Mouse (Mus musculus) hindbrain, postnatal 0 days (tissue): ENCODE data around the gene Frs2. TPM values are rescaled to one million over a fixed set of nuclear protein-coding genes. Genes with fewer than 3 reads are reported as not detected.
"Not testable (repeated sequence)": the region's sequence is repeated elsewhere in the genome, so short reads cannot be mapped to it uniquely, and the experiment has no call there.

Source experiments
- ATAC-seq: fragments of 200-750 bp; cut with Nextera tagmentation; 2 replicates; pipeline ENCODE4 v1.8.0; 2017; ENCODE audit warnings: mild to moderate bottlenecking, moderate TSS enrichment, moderate library complexity
- DNase-seq: peaks from one replicate; pipeline ENCODE4 v3.0.0-alpha.2; 2015; ENCODE audit warnings: low spot score
- H3K27ac ChIP-seq: fragments of 300-500 bp; sonication (generic); 2 replicates; pipeline ENCODE4 v1.5.1; 2014; ENCODE audit warnings: mild to moderate bottlenecking
- H3K27me3 ChIP-seq: fragments of 300-500 bp; sonication (generic); 2 replicates; pipeline ENCODE4 v1.6.1; 2014; ENCODE audit warnings: low read length, mixed read lengths; ENCODE audit not compliant: insufficient read depth
- H3K36me3 ChIP-seq: fragments of 300-500 bp; sonication (generic); 2 replicates; pipeline ENCODE4 v1.6.1; 2014; ENCODE audit warnings: low read length, mixed read lengths; ENCODE audit not compliant: insufficient read depth
- H3K4me1 ChIP-seq: fragments of 300-500 bp; sonication (generic); 2 replicates; pipeline ENCODE4 v1.6.1; 2014; ENCODE audit warnings: antibody characterized with exemption, low read length, mixed read lengths; ENCODE audit not compliant: insufficient read depth
- H3K4me2 ChIP-seq: fragments of 300-500 bp; sonication (generic); 2 replicates; pipeline ENCODE4 v1.6.1; 2014; ENCODE audit warnings: low read depth, mild to moderate bottlenecking, low read length, moderate library complexity, mixed read lengths
- H3K4me3 ChIP-seq: fragments of 300-500 bp; sonication (generic); 2 replicates; pipeline ENCODE4 v1.5.1; 2014; ENCODE audit warnings: low read length
- H3K9ac ChIP-seq: fragments of 300-500 bp; sonication (generic); replicated peaks from 2 replicates; pipeline ENCODE4 v1.6.1; 2014; ENCODE audit warnings: mild to moderate bottlenecking, low read length, moderate library complexity, mixed read lengths
- H3K9me3 ChIP-seq: fragments of 300-500 bp; sonication (generic); 2 replicates; pipeline ENCODE4 v1.6.1; 2016; ENCODE audit warnings: low read length, mixed read lengths
- CTCF ChIP-seq: IDR thresholded peaks from 2 replicates; pipeline ENCODE4 v1.5.1; 2016; ENCODE audit warnings: antibody characterized with exemption, control low read depth, low read depth
- WGBS: fragments of 180-500 bp; shearing (Covaris S2); extraction: QIAGEN DNeasy Blood & Tissue Kit; methylation state at CpG from one replicate; pipeline ENCODE4 v1.1.7; 2014; 5-methylcytosine and 5-hydroxymethylcytosine counted together
- polyA plus RNA-seq: library from polyadenylated mRNA; unstranded; fragments of >200 nt; fragmentation: Nextera tagmentation; extraction: Ambion mirVana; gene quantifications from 2 replicates; pipeline ENCODE4 v1.2.1, GENCODE M21; 2015
- total RNA-seq: library from RNA; depleted of rRNA; stranded (reverse); fragments of >200 nt; gene quantifications from 2 replicates; pipeline ENCODE4 v1.2.3, GENCODE M21; 2014

Gene Frs2
- total and polyA plus RNA-seq, 2 experiments from 2014 or later = 19.1 to 19.3 TPM

GRCm38 (mm10) chr10:117049961-117050597 is 98.3 kb downstream of the Frs2 start:
- Histone ChIP-seq H3K9ac (no peak overlapping the region), H3K36me3 (peaks cover 46% of the 10 kb centered on the region)

GRCm38 (mm10) chr10:117049253-117049652 is 99.1 kb downstream of the Frs2 start:
- H3K27me3 ChIP-seq = no peaks in the 10 kb centered on the region
- no peaks in the 10 kb centered on the region for H3K4me1 ChIP-seq
- H3K4me2 ChIP-seq = no peak overlapping the region
- H3K36me3 ChIP-seq = peaks cover 38% of the 10 kb centered on the region
- ATAC-seq = no peak
- H3K9ac ChIP-seq = no peak overlapping the region
- no peak for DNase-seq
- H3K9me3 ChIP-seq = no peaks in the 10 kb centered on the region
- WGBS = 90% methylated on average over 4 of the region's 4 CpGs
- no peak for TF ChIP-seq CTCF
- no peak overlapping the region for H3K4me3 ChIP-seq
- H3K27ac ChIP-seq = no peak overlapping the region

More at GRCm38 (mm10) chr10:117049961-117050597, 98.3 kb downstream of the Frs2 start:
- Histone ChIP-seq H3K4me2 (no peak overlapping the region), H3K4me1 (no peaks in the 10 kb centered on the region), H3K4me3 (no peak overlapping the region), H3K27me3 (no peaks in the 10 kb centered on the region), H3K27ac (no peak overlapping the region), H3K9me3 (no peaks in the 10 kb centered on the region)
- ATAC-seq (no peak), DNase-seq (no peak)
- 71% methylated on average over 4 of the region's 4 CpGs for WGBS
- no peak for TF ChIP-seq CTCF

GRCm38 (mm10) chr10:117045175-117046056 is 102.9 kb downstream of the Frs2 start, which contains the start of gene Lrrc10:
Lrrc10 (plus strand) TSS chr10:117045341.
- peak within 1 kb of the TSS; percentile 4; the same call in 1 of the 2 replicates for H3K4me3 ChIP-seq
- no peaks in the 10 kb centered on the region for H3K27me3 ChIP-seq
- H3K4me1 ChIP-seq = no peaks in the 10 kb centered on the region
- ATAC-seq (peak; percentile 37), DNase-seq (peak; percentile 31)
- 0 out of 2 replicates have a peak within 1 kb of the TSS, but pooled peaks have one; percentile 9 for H3K9ac ChIP-seq
- no peaks in the 10 kb centered on the region for H3K9me3 ChIP-seq
- TF ChIP-seq CTCF = no peak
- H3K4me2 ChIP-seq = peak within 1 kb of the TSS; percentile 38
- 45% methylated on average over 40 of the region's 40 CpGs for WGBS
- peaks cover 3% of the 10 kb centered on the region; the same call in 1 of the 2 replicates for H3K36me3 ChIP-seq
- H3K27ac ChIP-seq = no peak within 1 kb of the TSS

GRCm38 (mm10) chr10:117043497-117044166 is 104.7 kb downstream of the Frs2 start:
- DNase-seq, H3K27me3 ChIP-seq, H3K9me3 ChIP-seq, H3K27ac ChIP-seq, H3K4me1 ChIP-seq, H3K4me2 ChIP-seq, H3K36me3 ChIP-seq, H3K4me3 ChIP-seq, ATAC-seq, H3K9ac ChIP-seq: not testable (repeated sequence)
- 58% methylated on average over 16 of the region's 16 CpGs for WGBS

GRCm38 (mm10) chr10:117042295-117042694 is 106.0 kb downstream of the Frs2 start:
- Histone ChIP-seq H3K4me1 (no peaks in the 10 kb centered on the region), H3K36me3 (no peaks in the 10 kb centered on the region), H3K9me3 (no peaks in the 10 kb centered on the region), H3K27ac (no peak overlapping the region), H3K4me3 (no peak overlapping the region), H3K27me3 (no peaks in the 10 kb centered on the region), H3K4me2 (no peak overlapping the region), H3K9ac (no peak overlapping the region)
- no peak for ATAC-seq
- DNase-seq = no peak
- TF ChIP-seq CTCF = no peak
- WGBS = 86% methylated on average over 14 of the region's 14 CpGs

- H3K4me2 ChIP-seq = no peak overlapping the region
- H3K27ac ChIP-seq = no peak overlapping the region
- no peak overlapping the region for H3K9ac ChIP-seq
- 0 out of 2 replicates have a peak, but pooled peaks have one; percentile 39 for ATAC-seq
- DNase-seq = peak; percentile 68
- H3K4me3 ChIP-seq = no peak overlapping the region
- no peaks in the 10 kb centered on the region for H3K36me3 ChIP-seq
- H3K9me3 ChIP-seq = no peaks in the 10 kb centered on the region
- peak; percentile 59 for TF ChIP-seq CTCF
- H3K27me3 ChIP-seq = no peaks in the 10 kb centered on the region
- H3K4me1 ChIP-seq = no peaks in the 10 kb centered on the region
- 76% methylated on average over 6 of the region's 6 CpGs for WGBS
Measured at GRCm38 (mm10) chr10:117040355-117040754, 108.0 kb downstream of the Frs2 start.
